Mouse (Mus musculus): ENCODE measurements around the gene Tmem104. TPM values are rescaled to one million over a fixed set of nuclear protein-coding genes. Genes with fewer than 3 reads are reported as not detected.

The Tmem104 gene
- polyA plus RNA-seq, 1 experiment = 15.5 TPM

GRCm38 (mm10) chr11:115236570-115236969 lies 49.3 kb downstream of the Tmem104 start:
- H3K79me2 ChIP-seq (ENCODE audit: control insufficient read depth, insufficient read depth) = no peaks in the 10 kb centered on the region
- no peak overlapping the region for H3K4me2 ChIP-seq (ENCODE audit: low read depth)
- H3K4me3 ChIP-seq = no peak overlapping the region
- H3K27me3 ChIP-seq (ENCODE audit: control insufficient read depth, insufficient read depth, insufficient read length) = no peaks in the 10 kb centered on the region
- H3K36me3 ChIP-seq (ENCODE audit: control insufficient read depth, insufficient read depth) = no peaks in the 10 kb centered on the region
- TF ChIP-seq E2F4 (IDR thresholded peaks at IDR 0.05; ENCODE audit: insufficient read depth) (no peak), MYOG (IDR thresholded peaks at IDR 0.05; ENCODE audit: control insufficient read depth in 1 of 3, insufficient read depth in 1 of 3, insufficient read length in 2 of 3, low read depth in 2 of 3) (no peak)
- H3ac ChIP-seq (ENCODE audit: control insufficient read depth, insufficient read length) = no peak overlapping the region

GRCm38 (mm10) chr11:115241402-115241801 lies 54.1 kb downstream of the Tmem104 start:
- Histone ChIP-seq H3ac (ENCODE audit: control insufficient read depth, insufficient read length) (no peak overlapping the region), H3K36me3 (ENCODE audit: control insufficient read depth, insufficient read depth) (no peaks in the 10 kb centered on the region), H3K4me2 (ENCODE audit: low read depth) (no peak overlapping the region), H3K27me3 (ENCODE audit: control insufficient read depth, insufficient read depth, insufficient read length) (no peaks in the 10 kb centered on the region), H3K79me2 (ENCODE audit: control insufficient read depth, insufficient read depth) (no peaks in the 10 kb centered on the region), H3K4me3 (no peak overlapping the region)
- TF ChIP-seq MYOD1 (IDR thresholded peaks at IDR 0.05; ENCODE audit: control insufficient read depth in 1 of 3, insufficient read length in 2 of 3, low read depth in 2 of 3) (peak in 2 of 3 experiments; percentile 57 to 91), MAX (IDR thresholded peaks at IDR 0.05; ENCODE audit: low read depth) (no peak), MYOG (IDR thresholded peaks at IDR 0.05; ENCODE audit: control insufficient read depth in 1 of 3, insufficient read depth in 1 of 3, insufficient read length in 2 of 3, low read depth in 2 of 3) (peak in 2 of 3 experiments; percentile 75 to 88), USF1 (IDR thresholded peaks at IDR 0.05; ENCODE audit: low read depth) (no peak), CEBPB (IDR thresholded peaks at IDR 0.05; ENCODE audit: insufficient read depth, poor library complexity, severe bottlenecking) (no peak), TCF3 (IDR thresholded peaks at IDR 0.05; ENCODE audit: insufficient read length, low read depth) (peak; percentile 61), TCF12 (IDR thresholded peaks at IDR 0.05; ENCODE audit: insufficient read depth, poor library complexity, severe bottlenecking) (no peak), POLR2AphosphoS2 (IDR thresholded peaks at IDR 0.05; ENCODE audit: insufficient read length, low read depth) (no peak)

- Histone ChIP-seq H3ac (ENCODE audit: control insufficient read depth, insufficient read length) (no peak overlapping the region), H3K36me3 (ENCODE audit: control insufficient read depth, insufficient read depth) (no peaks in the 10 kb centered on the region), H3K79me2 (ENCODE audit: control insufficient read depth, insufficient read depth) (no peaks in the 10 kb centered on the region), H3K27me3 (ENCODE audit: control insufficient read depth, insufficient read depth, insufficient read length) (peaks cover under 1% of the 10 kb centered on the region), H3K4me2 (ENCODE audit: low read depth) (no peak overlapping the region), H3K4me3 (no peak overlapping the region)
- TF ChIP-seq TCF12 (IDR thresholded peaks at IDR 0.05; ENCODE audit: insufficient read depth, poor library complexity, severe bottlenecking) (no peak), POLR2AphosphoS2 (IDR thresholded peaks at IDR 0.05; ENCODE audit: insufficient read length, low read depth) (no peak), REST (IDR thresholded peaks at IDR 0.05; ENCODE audit: insufficient read depth, insufficient read length) (no peak), SRF (IDR thresholded peaks at IDR 0.05; ENCODE audit: control insufficient read depth, insufficient read length, low read depth) (no peak), POLR2A (IDR thresholded peaks at IDR 0.05; ENCODE audit: insufficient read length, low read depth) (no peak), TCF3 (IDR thresholded peaks at IDR 0.05; ENCODE audit: insufficient read length, low read depth) (no peak), MYOG (IDR thresholded peaks at IDR 0.05; ENCODE audit: control insufficient read depth in 1 of 3, insufficient read depth in 1 of 3, insufficient read length in 2 of 3, low read depth in 2 of 3) (no peak), CEBPB (IDR thresholded peaks at IDR 0.05; ENCODE audit: insufficient read depth, poor library complexity, severe bottlenecking) (no peak)
Observed at GRCm38 (mm10) chr11:115242746-115243145, 55.5 kb downstream of the Tmem104 start.

- H3K79me2 ChIP-seq (ENCODE audit: control insufficient read depth, insufficient read depth) = no peaks in the 10 kb centered on the region
- TF ChIP-seq USF1 (IDR thresholded peaks at IDR 0.05; ENCODE audit: low read depth) (no peak), MYOD1 (IDR thresholded peaks at IDR 0.05; ENCODE audit: control insufficient read depth in 1 of 3, insufficient read length in 2 of 3, low read depth in 2 of 3) (no peak)
- no peaks in the 10 kb centered on the region for H3K36me3 ChIP-seq (ENCODE audit: control insufficient read depth, insufficient read depth)
- no peak overlapping the region for H3K4me2 ChIP-seq (ENCODE audit: low read depth)
- H3K4me3 ChIP-seq = no peak overlapping the region
- peaks cover 11% of the 10 kb centered on the region for H3K27me3 ChIP-seq (ENCODE audit: control insufficient read depth, insufficient read depth, insufficient read length)
- no peak overlapping the region for H3ac ChIP-seq (ENCODE audit: control insufficient read depth, insufficient read length)
Observed at GRCm38 (mm10) chr11:115243783-115244182, 56.5 kb downstream of the Tmem104 start.

GRCm38 (mm10) chr11:115244840-115245239 lies 57.6 kb downstream of the Tmem104 start:
- H3K27me3 ChIP-seq (ENCODE audit: control insufficient read depth, insufficient read depth, insufficient read length) = peaks cover 22% of the 10 kb centered on the region
- TF ChIP-seq SRF (IDR thresholded peaks at IDR 0.05; ENCODE audit: control insufficient read depth, insufficient read length, low read depth) (no peak), POLR2A (IDR thresholded peaks at IDR 0.05; ENCODE audit: insufficient read length, low read depth) (no peak), REST (IDR thresholded peaks at IDR 0.05; ENCODE audit: insufficient read depth, insufficient read length) (no peak), MYOD1 (IDR thresholded peaks at IDR 0.05; ENCODE audit: control insufficient read depth in 1 of 3, insufficient read length in 2 of 3, low read depth in 2 of 3) (no peak), MAX (IDR thresholded peaks at IDR 0.05; ENCODE audit: low read depth) (no peak), MYOG (IDR thresholded peaks at IDR 0.05; ENCODE audit: control insufficient read depth in 1 of 3, insufficient read depth in 1 of 3, insufficient read length in 2 of 3, low read depth in 2 of 3) (no peak), POLR2AphosphoS2 (IDR thresholded peaks at IDR 0.05; ENCODE audit: insufficient read length, low read depth) (no peak), USF1 (IDR thresholded peaks at IDR 0.05; ENCODE audit: low read depth) (no peak), TCF12 (IDR thresholded peaks at IDR 0.05; ENCODE audit: insufficient read depth, poor library complexity, severe bottlenecking) (no peak), TCF3 (IDR thresholded peaks at IDR 0.05; ENCODE audit: insufficient read length, low read depth) (no peak), CEBPB (IDR thresholded peaks at IDR 0.05; ENCODE audit: insufficient read depth, poor library complexity, severe bottlenecking) (no peak), E2F4 (IDR thresholded peaks at IDR 0.05; ENCODE audit: insufficient read depth) (no peak)

More at GRCm38 (mm10) chr11:115244840-115245239, 57.6 kb downstream of the Tmem104 start:
- Histone ChIP-seq H3ac (ENCODE audit: control insufficient read depth, insufficient read length) (no peak overlapping the region), H3K79me2 (ENCODE audit: control insufficient read depth, insufficient read depth) (no peaks in the 10 kb centered on the region), H3K4me2 (ENCODE audit: low read depth) (no peak overlapping the region), H3K36me3 (ENCODE audit: control insufficient read depth, insufficient read depth) (no peaks in the 10 kb centered on the region), H3K4me3 (no peak overlapping the region)

Measured in myocyte (in vitro differentiated cells).